Mouse (Mus musculus): ENCODE measurements around the gene Mrpl1.

Mrpl1 gene

DNA sequence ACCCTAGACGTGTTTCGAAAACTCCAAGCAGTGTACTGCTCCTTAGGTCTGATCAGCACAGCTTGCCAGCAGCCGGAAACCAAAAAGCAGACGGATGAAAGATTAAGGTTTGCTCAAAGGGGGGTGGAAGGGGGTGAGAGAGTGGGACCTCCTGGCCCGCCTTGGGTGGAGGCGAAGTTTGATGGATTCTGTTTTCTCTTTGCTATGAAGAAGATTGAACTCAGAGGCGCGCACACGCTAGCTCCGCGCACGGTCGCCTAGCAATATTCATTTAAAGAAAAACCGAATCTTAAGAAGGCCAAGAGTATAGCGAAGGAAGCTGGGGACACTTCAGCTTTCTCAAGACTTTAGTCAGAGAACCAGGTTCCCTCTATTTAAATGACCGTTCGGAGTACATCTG is at the start of gene Mrpl1:
TSS of gene Mrpl1 (plus strand) at position 35 of the 400 bp plus-strand sequence.
- DNase-seq, result peak; percentile 34

DNA sequence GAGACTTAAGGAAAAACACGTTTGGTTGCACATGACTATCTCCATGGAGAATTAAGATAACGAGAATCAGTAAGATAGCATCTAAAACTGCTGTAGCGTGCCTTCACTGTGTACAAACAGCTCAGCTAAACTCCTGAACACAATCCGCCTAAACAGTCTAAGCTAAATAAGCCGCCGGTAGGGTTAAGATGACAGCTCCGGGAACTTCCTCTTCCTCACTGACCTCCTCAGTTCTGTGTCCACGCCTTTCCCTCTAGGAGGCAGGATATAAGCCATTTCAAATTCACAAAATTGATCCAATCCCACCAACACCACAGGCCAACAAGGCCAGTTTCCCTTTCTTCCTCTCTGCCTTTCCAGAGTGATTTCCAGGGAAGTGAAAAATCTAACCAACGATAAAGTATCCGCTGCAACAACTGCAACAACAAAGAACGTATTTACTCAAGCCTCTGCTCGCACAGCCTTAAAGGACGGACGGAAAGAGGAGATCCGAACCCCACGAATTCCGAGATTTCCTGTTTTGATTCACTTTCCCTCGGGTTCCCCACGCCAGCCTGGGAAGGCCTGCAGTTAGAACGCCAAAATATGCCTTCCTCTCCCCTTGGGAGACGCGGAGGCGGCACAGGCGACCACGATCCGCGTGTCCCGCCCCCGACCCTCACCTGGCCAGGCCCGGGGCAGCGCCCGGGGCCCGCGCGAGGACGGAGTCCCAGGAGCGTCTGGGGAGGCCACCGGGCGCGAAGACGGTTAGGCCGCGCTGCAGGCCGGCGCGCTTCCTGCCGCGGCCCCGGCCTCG is 48.6 kb upstream of the Mrpl1 start:
- DNase-seq, result peak; percentile 36

DNA sequence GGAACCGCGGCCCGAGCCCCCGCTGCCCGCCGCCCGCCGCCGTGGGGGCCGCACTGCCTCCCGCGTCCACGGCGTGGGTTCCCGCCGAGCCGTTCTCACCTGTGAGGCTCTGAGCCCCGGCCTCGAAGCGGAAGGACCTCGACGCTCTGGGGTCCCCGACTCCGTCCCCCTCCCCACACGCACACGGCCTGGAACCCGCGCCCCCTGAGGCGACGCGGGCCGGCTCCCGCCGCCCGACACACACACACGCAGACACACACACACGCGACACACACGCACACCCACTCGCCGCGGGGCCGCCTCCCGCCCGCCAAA is 48.1 kb upstream of the Mrpl1 start:
- no peak for DNase-seq

DNA sequence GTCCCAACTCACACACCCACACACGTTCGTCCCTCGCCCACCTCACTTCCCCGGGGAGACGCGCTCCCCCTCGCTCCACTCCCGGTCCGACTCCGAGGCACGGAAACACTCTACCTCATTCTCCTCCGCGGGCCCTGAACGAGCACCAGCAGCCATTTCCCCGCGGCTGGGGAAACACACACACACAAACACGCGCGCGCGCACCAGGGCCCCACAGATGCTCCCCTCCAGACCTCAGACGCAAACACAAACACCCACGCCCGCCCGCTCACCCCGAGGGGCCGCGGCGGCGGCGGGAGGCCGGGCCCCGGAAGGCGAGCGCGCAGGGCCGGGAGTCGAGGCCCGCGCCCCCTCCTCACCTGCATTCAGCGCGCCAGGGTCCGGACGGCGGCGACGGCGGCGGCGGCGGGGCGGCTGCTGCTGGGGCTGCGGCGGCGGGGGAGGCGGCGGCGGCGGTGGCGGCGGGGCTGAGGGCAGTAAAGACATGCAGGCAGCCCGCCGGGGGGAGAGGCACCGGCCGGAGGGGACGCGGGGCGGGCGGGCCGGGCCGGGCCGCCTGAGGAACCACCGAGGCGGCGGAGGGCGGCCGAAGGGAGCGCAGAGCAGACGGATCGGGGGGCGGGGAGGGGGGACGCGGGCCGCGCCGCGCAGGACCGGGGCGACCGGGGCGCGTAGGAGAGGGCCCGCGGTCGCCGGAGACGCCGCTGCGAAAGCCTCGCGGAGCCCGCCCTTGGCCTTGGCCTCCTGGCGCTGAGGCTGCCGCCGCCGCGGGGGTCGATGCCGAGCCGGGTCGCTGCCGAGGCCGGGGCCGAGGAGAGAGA is 47.5 kb upstream of the Mrpl1 start:
- DNase-seq, result peak; percentile 63

DNA sequence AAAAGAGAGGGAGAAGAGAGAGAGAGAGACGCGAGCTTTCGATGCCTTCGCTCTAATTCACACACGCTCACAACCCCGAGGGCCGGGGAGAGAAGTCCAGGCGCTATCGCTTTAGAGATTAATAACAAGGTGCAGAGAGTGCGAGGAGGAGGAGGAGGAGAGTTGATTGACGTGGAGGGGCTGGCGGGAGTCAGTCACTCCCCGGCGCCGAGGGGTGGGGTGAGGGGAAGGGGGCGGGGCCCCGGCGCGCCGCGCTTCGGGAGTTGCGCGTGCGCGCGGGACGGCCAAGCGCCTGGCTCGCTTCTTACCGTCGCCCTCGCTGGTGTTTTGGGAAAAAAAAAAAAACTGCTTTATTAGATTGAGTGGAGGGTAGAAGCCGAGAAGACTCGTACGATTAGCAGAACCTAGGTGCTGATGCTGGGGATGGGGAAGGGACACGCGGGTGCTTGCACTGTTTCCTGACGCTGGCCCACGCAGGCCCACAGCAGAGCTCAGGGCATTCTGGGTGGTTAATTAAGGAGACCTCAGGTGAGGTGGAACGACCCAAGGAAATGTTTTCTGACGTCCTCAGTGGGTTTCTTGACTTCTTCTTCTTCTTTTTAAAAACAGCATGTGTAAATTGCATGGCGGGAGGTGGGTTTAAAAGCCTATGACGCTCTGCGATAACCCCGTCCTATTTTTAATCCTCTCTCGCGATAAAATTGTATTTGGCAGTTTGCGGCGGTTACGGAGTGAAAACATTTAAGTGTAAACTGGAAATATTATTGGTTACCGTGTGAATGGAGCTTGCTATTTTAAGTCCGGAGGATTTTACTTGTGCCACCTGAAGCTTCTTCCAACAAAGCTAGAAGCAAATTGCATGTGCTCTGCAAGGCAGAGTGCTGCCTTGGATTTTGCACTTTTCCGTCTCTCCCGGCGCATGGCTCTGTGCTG is 46.6 kb upstream of the Mrpl1 start:
- DNase-seq, result peak; percentile 76

DNA sequence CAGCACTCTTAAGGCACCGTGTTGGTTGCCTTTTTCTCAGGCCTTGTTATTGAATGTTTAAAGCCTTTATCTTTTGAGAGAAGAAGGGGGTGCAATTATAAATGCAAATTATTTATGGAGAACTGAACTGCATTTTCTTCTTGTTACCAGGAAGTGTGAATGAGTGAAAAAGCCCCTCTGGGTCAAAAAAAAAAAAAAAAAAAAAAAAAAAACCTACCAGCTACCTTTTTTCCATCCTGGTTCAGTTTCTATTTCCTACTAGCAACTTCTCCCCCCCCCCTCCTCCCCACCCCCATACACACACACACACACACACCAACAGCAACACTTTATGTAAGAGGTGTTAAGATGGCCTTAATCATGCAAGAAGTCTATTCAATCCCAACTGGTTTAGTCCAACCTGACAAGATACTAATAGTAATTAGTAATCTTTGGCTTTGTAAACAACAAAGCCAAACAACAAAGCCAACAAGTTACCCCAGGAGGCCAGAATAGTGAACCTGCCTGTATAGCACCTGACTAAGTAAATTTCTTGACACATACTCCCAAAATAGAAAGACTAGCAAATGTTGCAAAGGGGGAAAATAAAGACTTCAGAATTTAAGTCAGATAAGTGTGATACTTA is 45.8 kb upstream of the Mrpl1 start:
- DNase-seq, result no peak

DNA sequence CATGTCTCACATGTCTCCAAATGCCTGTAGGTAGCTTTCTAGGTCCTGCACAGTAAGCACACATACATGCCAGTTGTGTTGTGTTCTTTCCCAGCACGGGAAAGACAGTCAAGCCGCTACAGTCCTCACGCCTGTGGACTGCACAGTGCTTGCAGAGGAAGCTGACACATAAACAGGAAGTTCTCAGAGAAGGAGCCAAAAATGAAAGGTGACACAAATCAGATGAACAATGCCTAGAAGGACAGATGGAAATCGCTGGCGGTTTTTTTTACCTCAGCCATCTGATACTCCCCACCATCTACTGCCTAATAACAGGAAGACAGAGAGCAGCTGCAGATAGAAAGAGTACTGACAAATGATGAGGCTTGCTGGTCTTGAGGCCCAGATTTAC is 45.3 kb upstream of the Mrpl1 start, which contains the start of gene Cnot6l:
TSS of gene Cnot6l (minus strand) at position 151 of the 391 bp plus-strand sequence.
- DNase-seq, result peak; percentile 27

DNA sequence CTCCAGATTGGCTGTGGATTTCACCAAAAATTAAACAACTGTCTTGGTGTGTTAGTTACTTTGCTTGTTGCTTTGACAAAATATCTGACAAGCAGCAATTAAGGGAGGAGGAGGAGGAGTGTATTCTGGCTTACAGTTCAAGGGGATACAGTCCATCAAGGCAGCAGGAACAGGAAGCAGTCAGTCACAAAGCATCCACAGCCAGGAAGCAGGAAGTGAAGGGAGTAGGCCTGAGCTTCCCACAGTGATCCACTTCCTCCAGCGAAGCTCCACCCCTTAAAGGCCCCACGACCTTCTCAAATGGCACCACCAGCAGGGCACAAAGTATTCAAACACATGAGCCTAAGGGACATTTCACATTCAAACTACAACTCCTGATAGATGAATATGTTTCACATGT is 42.5 kb upstream of the Mrpl1 start:
- no peak for DNase-seq

DNA sequence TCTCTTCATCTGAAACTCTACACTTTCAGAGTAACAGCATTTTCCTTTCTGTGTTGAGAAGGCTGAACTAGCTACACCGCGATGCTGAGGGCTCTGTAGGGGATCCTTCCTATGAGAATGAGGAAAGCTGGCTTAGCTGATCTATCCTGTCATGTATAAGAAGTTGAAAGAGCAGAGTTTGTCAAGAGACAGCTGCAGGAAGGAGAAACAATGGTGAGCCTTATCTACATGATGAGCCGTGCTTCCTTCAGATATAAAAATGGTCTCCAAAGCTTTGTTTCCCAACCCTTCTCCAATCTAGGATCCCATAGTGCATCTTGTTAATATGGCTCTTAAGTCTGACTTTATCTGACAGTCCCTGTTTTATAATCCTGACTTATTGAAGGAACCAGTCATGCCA is 38.9 kb upstream of the Mrpl1 start:
- DNase-seq, result no peak

DNA sequence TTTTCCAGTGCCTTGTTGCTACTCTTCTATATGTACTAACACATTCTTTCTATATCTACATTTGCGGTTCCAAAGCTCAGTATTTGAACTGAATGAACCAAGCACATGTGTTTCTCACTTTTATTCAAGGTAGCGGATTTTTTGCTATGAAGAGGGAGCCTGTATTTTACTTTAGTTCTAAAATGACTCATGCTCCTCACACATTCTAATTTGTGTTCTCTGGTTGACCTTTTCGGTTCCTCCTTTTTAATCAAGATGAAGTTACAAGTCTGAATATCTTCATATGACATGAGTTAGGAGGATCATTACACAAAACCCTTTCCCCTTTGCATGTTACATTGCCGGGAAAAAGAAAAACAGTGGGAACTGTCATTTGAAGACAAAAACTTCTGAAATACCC is 37.5 kb upstream of the Mrpl1 start:
- DNase-seq, result no peak

DNA sequence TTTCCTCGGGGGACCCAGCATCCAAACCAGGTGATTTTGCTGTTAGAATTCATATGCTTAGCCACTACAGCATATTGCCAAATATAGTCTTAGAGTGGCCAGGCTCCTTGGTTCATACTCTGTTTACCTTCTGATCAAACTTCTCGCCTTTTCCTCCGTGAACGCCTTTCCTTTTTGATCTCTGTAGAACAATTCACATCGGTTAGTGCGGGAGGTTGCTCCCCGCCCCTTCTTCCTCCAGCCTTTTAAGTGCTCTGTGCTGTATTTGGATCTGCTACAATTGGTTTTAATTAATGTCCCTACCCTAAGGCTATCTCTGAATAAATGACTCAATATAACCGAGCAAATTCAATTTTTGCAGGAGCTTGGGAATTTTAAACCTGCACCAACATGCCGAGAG is 33.2 kb upstream of the Mrpl1 start:
- no peak for DNase-seq

DNA sequence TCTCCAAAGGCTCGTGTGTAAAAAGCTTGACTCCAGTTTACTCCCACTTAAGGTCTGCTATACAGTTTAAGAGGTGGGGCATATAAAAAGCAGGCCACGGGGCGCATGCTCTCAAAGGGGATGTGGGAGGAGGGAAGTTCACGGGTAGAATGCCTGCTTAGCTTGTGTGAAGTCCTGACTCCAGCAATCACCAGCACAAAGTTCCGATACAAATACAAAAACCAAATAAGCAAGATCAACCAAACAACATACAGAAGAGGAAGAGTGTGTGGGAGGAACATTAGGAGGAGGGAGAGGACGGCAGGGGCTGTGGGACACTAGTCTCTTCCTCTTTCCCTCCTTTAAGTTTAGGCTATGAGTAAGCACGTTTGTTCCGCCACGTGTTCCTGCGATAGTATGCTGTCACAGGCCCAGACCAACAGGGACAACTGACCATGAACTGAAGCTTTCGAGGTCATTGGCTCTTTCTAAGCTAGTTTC is 32.4 kb upstream of the Mrpl1 start:
- no peak for DNase-seq

DNA sequence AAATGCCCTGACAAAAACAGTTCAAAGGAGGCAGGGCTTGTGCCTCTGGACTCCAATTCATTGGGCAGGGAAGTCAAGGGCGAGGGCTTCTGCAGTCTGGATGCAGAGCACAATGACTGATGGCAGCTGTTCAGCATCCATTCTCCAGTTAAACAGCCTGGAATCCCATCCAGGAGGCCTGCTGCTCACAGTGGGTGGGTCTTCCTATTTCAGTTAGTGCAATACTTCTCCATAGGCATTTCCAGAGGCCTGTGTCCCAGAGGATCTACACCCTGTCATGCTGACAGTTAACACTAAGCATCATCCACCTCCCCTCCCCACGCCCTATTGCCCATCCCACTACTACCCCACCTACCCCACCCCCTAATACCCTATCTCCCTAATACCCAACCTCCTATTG is 26.1 kb upstream of the Mrpl1 start:
- no peak for DNase-seq

DNA sequence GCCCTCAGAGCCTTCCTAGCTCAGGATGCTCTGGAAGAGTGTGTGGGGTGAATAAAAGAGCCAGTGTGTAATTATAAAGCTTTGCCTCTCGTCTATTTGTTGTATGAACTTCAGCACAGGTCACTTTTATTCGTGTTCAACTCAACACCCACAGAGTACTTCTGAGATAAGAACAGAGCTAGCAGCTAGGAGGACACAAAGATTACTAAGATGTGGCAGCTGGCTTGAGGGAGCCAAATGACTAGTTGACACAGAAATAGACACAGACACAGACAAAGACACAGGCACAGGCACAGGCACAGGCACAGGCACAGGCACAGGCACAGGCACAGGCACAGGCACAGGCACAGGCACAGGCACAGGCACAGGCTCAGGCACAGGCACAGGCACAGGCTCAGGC is 25.3 kb upstream of the Mrpl1 start:
- DNase-seq, result no peak

DNA sequence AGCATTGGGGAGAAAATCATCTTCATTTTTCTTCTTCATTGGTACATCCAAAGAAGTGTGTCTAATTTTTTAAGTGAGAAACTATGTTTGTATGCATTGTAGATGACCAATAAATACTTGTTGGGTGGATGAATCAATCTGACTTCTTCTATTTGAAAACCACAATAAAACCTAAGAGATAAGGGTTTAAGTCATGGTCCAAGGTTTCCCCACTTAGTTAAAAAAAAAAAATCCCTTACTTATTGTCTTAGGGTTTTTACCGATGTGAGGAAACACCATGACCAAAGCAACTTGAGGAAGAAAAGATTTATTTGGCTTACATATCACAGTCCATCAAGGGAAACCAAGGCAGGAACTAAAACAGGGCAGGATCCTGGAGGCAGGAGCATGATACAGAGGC is 19.5 kb upstream of the Mrpl1 start:
- DNase-seq, result no peak

DNA sequence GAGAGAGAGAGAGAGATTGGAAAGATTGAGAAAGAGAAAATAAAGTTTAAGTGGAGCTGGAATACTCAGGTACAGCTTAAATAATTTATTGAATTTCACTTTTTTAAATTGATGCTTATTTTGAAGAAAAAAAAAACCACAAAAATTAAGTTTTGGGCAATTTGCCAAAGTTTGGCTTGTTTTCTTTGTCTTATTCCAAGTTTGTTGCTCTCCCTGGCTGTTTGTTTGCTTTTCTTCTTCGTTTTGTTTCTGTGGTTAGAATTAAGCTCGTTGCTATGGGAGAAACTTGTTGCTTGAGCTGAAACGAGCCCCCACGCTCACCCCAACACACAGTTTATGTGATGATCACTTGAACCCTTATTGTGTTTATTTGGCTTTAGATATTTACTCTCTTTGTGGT is 18.0 kb upstream of the Mrpl1 start:
- no peak for DNase-seq

DNA sequence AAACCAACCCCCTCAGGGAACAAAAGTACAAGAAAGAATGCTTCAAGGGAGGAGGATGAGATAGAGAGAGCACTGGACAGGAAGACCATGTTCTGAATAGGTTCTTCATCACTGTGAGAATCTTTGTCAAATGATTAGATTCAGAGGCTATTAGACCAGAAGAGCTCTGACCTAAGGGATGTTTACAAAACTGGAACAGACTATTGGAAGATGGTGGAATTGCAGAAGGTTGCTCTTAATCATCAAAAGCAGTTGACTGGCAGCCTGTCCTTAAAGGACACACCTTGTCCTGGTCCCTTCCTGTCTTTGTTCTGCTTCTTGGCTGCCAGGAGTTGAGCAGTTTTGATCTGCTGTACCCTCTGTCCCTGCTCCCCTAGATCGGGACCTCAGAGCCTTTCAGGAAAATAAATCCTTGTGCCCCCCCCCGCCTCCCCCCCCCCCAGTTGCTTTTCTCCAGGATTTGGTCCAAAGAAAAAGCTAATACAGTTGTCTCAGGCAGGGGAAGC is 12.7 kb upstream of the Mrpl1 start:
- no peak for DNase-seq

DNA sequence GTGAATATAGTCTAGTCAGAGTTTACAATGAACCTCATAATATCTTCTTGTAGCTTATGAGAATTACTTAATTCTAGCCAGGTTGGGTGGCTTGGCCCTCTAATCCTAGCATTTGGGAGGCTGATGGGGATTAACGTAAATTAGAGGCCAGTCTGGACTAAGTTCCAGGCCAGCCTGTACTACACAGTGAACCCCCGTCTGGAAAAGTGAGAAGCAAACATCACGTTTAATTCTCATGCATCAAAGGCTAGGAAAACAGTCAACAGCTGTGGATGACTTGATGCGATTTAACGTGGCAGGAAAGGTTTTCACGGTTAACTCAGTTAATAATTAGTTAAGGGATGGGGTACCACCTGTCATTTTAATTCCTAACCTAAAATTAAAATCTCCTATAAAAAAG is 11.0 kb upstream of the Mrpl1 start:
- DNase-seq, result no peak

DNA sequence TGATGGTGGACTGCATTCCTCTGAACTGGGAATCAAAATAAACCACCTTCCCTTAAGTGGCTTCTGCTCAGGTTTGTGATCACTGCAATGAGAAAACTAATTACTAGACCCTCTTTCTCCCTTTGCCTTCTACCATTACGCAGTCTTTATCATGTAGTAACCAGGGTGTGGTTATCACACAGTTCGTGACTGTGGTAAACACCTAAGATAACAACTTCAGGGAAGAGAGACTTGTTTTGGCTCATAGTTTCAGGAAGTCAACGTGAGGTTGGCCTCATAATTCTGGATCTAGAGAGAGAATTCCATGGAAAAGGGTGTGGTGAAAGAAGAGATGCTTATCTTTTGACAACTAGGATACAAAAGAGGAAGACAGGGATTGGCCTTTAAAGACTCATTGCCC is 9.0 kb upstream of the Mrpl1 start:
- DNase-seq, result no peak

DNA sequence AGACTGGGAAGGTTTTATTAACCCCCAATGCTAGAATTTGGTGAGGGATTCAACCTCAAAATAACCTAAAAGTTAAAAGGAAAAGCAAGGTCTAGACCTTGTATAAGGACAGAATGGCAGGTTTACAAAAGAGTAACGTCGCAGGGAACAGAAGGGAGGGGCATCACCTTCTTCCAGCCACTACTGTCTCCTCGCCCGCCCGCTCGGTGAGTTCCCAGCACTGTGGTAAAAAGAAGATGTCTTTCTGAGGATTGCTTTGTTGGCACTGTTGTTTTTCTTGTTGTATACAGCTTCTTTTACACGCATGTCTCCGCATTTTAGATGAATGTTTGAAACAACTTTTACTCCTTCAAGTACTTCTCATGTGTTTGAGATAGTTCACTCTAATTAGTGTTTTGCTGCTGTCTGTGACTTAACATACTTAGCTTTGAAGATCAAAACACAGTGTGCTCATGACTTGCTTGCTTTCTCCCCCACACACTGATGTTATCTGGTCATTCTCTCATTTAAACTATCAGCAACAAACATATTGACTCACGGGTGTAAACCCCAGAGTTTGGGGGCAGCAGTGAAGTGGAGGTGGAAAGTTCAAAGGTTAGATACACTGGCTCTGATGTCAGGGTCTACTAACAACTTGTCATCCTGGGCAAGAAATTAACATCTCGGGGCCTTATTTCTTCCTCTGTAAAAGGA is 7.7 kb upstream of the Mrpl1 start:
- no peak for DNase-seq

DNA sequence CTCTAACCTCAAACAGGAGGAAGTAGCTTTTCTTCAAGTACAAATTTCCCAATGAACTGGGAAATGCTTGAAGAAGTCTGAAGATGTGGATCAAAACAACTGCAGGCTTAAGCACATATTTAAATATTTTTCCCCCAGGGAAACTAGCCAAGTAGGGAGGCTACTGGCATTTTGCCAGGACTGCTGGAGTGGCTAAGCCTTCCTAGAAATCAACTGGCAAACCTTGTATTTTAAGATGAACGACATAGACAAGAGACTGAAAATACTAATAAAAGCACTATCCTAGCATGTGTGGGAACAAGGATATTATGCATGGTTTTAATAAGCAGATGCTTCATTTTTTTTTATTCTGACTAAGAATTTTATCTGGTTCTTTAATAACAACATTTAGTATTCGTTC is 2.4 kb upstream of the Mrpl1 start:
- no peak for DNase-seq

DNA sequence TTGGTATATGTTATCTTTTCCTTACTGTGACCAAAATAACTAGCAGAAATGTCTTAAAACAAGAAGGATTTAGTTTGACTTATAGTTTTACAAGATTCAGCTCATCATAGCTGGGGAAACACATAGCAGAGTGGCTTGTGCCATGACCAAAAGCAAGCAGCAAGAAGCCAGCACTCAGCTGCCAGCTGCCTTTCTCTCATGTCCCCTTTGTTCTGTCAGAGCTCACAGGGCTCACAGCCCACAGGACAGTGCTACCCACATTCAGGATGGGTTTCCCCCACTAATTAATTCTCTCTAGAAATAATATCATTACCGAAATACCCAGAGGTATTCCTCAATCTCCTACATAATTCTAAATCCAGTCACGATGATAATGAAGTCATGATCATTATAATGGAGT is 1.8 kb upstream of the Mrpl1 start:
- no peak for DNase-seq
